Mouse (Mus musculus) inflammation-experienced regulatory T-cells (primary cell): ENCODE measurements around the gene Sema3e. TPM values are rescaled to one million over a fixed set of nuclear protein-coding genes. Genes with fewer than 3 reads are reported as not detected.

ENCODE experiments used
- polyA plus RNA-seq, 2 experiments: library from polyadenylated mRNA; unstranded; fragments of 100-300 nt; shearing (Covaris generic); gene quantifications; one replicate each; pipeline ENCODE4 v1.2.1; 2017

Sema3e gene
- polyA plus RNA-seq = under 1 TPM; 0.08 to 0.23 TPM

GRCm38 (mm10) chr5:14025205-14026124 lies at the start of gene Sema3e:
Gene Sema3e, plus strand, starts transcription at chr5:14025276.

Other genes starting within 250 kb of the Sema3e start
- under 1 TPM in 1 of 2 experiments, not detected in 1; 0.78 TPM for gene Speer3, start 233.7 kb upstream of the Sema3e start, polyA plus RNA-seq